Mouse (Mus musculus) brain, embryonic 14.5 days (tissue): ENCODE results near the gene Lhfpl2. TPM values are rescaled to one million over a fixed set of nuclear protein-coding genes. Genes with fewer than 3 reads are reported as not detected.

Experiments used
- DNase-seq: peaks from one replicate; pipeline ENCODE4 v3.0.0-alpha.2; 2011; ENCODE audit warnings: low read depth
- CTCF ChIP-seq: fragments of 200-500 bp; IDR thresholded peaks from 2 replicates; pipeline ENCODE4 v1.5.1; 2012; ENCODE audit warnings: inconsistent platforms, mild to moderate bottlenecking, moderate library complexity, borderline replicate concordance; ENCODE audit not compliant: insufficient read depth, insufficient read length; ENCODE audit errors: extremely low read depth
- POLR2A ChIP-seq: fragments of 200-500 bp; IDR thresholded peaks from 2 replicates; pipeline ENCODE4 v1.6.1; 2012; ENCODE audit warnings: mild to moderate bottlenecking, inconsistent platforms, borderline replicate concordance; ENCODE audit not compliant: poor library complexity, insufficient read depth, insufficient read length, severe bottlenecking; ENCODE audit errors: extremely low read depth
- polyA plus RNA-seq: library from polyadenylated mRNA; depleted of rRNA; stranded (reverse); fragments of >200 nt; gene quantifications from 2 replicates; pipeline ENCODE4 v1.2.3, GENCODE M21; 2012

Lhfpl2 gene
- polyA plus RNA-seq, 1 experiment: 19.3 TPM

GRCm38 (mm10) chr13:94180477-94181420 is 123.2 kb downstream of the Lhfpl2 start:
- TF ChIP-seq CTCF (no peak), POLR2A (no peak)
- no peak for DNase-seq

GRCm38 (mm10) chr13:94182026-94182425 is 124.4 kb downstream of the Lhfpl2 start:
- TF ChIP-seq CTCF (no peak), POLR2A (no peak)
- DNase-seq: no peak

GRCm38 (mm10) chr13:94183372-94184021 is 125.9 kb downstream of the Lhfpl2 start:
- TF ChIP-seq POLR2A (no peak), CTCF (no peak)
- no peak for DNase-seq

GRCm38 (mm10) chr13:94184726-94185456 is 127.3 kb downstream of the Lhfpl2 start:
- TF ChIP-seq CTCF: no peak
- TF ChIP-seq POLR2A: no peak
- no peak for DNase-seq

- no peak for TF ChIP-seq POLR2A
- no peak for TF ChIP-seq CTCF
Observed at GRCm38 (mm10) chr13:94185631-94186030, 128.0 kb downstream of the Lhfpl2 start.

GRCm38 (mm10) chr13:94188200-94189086 is 130.8 kb downstream of the Lhfpl2 start:
- DNase-seq: peak; percentile 75

More at GRCm38 (mm10) chr13:94185631-94186030, 128.0 kb downstream of the Lhfpl2 start:
- no peak for DNase-seq

GRCm38 (mm10) chr13:94190386-94190785 is 132.8 kb downstream of the Lhfpl2 start:
- DNase-seq: no peak

More at GRCm38 (mm10) chr13:94188200-94189086, 130.8 kb downstream of the Lhfpl2 start:
- TF ChIP-seq CTCF: no peak
- no peak for TF ChIP-seq POLR2A

GRCm38 (mm10) chr13:94193227-94193626 is 135.6 kb downstream of the Lhfpl2 start:
- no peak for DNase-seq

More at GRCm38 (mm10) chr13:94190386-94190785, 132.8 kb downstream of the Lhfpl2 start:
- TF ChIP-seq CTCF (no peak), POLR2A (no peak)

GRCm38 (mm10) chr13:94198616-94199015 is 141.0 kb downstream of the Lhfpl2 start:
- no peak for DNase-seq

More at GRCm38 (mm10) chr13:94193227-94193626, 135.6 kb downstream of the Lhfpl2 start:
- TF ChIP-seq POLR2A (no peak), CTCF (no peak)

GRCm38 (mm10) chr13:94199829-94200228 is 142.2 kb downstream of the Lhfpl2 start:
- DNase-seq: no peak
- TF ChIP-seq POLR2A (no peak), CTCF (no peak)

More at GRCm38 (mm10) chr13:94198616-94199015, 141.0 kb downstream of the Lhfpl2 start:
- TF ChIP-seq POLR2A: no peak
- no peak for TF ChIP-seq CTCF
